Mouse (Mus musculus) Patski (cell line): ENCODE data around the gene Klk6. TPM values are rescaled to one million over a fixed set of nuclear protein-coding genes. Genes with fewer than 3 reads are reported as not detected.

Experiments
- ATAC-seq: fragments of 100-300 bp; one replicate; pipeline ENCODE4 v1.8.0; 2021
- CTCF ChIA-PET: fragments of 350-600 bp; sonication (Branson Sonifier 250); formaldehyde crosslinking; loops from one replicate; lab custom pipeline; 2022; ENCODE audit warnings: inconsistent platforms; lab: Charles Lee
- POLR2A ChIA-PET: fragments of 350-600 bp; sonication (Branson Sonifier 250); formaldehyde crosslinking; loops from one replicate; lab custom pipeline; 2022; ENCODE audit warnings: antibody characterized with exemption, inconsistent platforms; lab: Charles Lee
- DNase-seq: peaks from one replicate; pipeline ENCODE4 v3.0.0-alpha.2; 2011; ENCODE audit warnings: low read depth, low spot score
- H3K27me3 ChIP-seq: fragments of 371-371 bp; one replicate; pipeline ENCODE4 v1.5.1; 2021
- CTCF ChIP-seq: fragments of 100-300 bp; IDR thresholded peaks from one replicate; pipeline ENCODE4 v1.5.1; 2021
- in situ Hi-C: fragments of 300-500 bp; cut with MboI; formaldehyde crosslinking; loops from 3 replicates; pipeline ENCODE4 v1.11.1; 2018; ENCODE audit warnings: low pct_unique_long_range_greater_than_20kb, mixed read lengths
- polyA plus RNA-seq: library from polyadenylated mRNA; unstranded; gene quantifications from one replicate; pipeline ENCODE4 v1.2.3, GENCODE M21; 2021

Gene Klk6
- polyA plus RNA-seq, 1 experiment from 2014 or later: not detected

- ChIA-PET POLR2A (no interaction called here), CTCF (no interaction called here)
- DNase-seq: no peak
- no peak for ATAC-seq
- no peak for TF ChIP-seq CTCF
- in situ Hi-C loops: no loop called here
- H3K27me3 ChIP-seq: no peaks in the 10 kb centered on the region
These were observed 39.0 kb upstream of the Klk6 start for GRCm38 (mm10) chr7:43785286-43785685.

GRCm38 (mm10) chr7:43788096-43788495, 36.2 kb upstream of the Klk6 start:
- no peak for ATAC-seq
- ChIA-PET POLR2A (no interaction called here), CTCF (no interaction called here)
- TF ChIP-seq CTCF: no peak
- H3K27me3 ChIP-seq: no peaks in the 10 kb centered on the region
- DNase-seq: no peak
- in situ Hi-C loops: no loop called here

DNA sequence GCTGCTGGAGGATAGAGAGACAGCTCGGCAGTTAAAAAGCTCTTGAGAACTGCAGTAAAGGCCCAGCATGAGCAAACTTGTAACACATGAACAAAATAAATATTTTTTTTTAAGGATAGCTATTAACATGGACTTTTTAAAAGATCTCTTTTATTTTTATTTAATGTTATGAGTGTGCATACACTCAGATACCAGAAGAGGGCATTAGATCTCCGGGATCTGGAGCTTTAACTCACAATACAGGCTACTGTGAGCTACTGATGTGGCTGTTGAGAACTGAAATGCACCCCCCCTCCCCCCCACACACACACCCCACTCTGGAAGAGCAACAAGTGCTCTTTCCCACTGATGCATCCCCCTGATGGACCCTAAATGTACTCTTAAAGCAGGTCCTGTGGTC, 35.0 kb upstream of the Klk6 start:
- in situ Hi-C loops: no loop called here
- no peaks in the 10 kb centered on the region for H3K27me3 ChIP-seq
- ATAC-seq: no peak
- POLR2A ChIA-PET: no interaction called here
- CTCF ChIA-PET: interaction anchor here (1.3 to 1.4 kb wide), 2 partner anchors 24 to 109 kb away, joined by 3 read pairs; no protein-coding TSS in a partner anchor
- no peak for DNase-seq
- TF ChIP-seq CTCF: no peak

- TF ChIP-seq CTCF: no peak
- CTCF ChIA-PET: no interaction called here
- POLR2A ChIA-PET: no interaction called here
- DNase-seq (no peak), ATAC-seq (no peak)
- in situ Hi-C loops: no loop called here
- peaks cover 3% of the 10 kb centered on the region for H3K27me3 ChIP-seq
These were observed 32.7 kb upstream of the Klk6 start, which contains the start of gene Klk9 for GRCm38 (mm10) chr7:43791591-43791990. TSS of gene Klk9 (plus strand) at chr7:43791891.

- in situ Hi-C loops: no loop called here
- H3K27me3 ChIP-seq: peaks cover 3% of the 10 kb centered on the region
- ChIA-PET POLR2A (no interaction called here), CTCF (no interaction called here)
- no peak for TF ChIP-seq CTCF
- DNase-seq (no peak), ATAC-seq (no peak)
These were observed 27.9 kb upstream of the Klk6 start for GRCm38 (mm10) chr7:43796355-43796754.

DNA sequence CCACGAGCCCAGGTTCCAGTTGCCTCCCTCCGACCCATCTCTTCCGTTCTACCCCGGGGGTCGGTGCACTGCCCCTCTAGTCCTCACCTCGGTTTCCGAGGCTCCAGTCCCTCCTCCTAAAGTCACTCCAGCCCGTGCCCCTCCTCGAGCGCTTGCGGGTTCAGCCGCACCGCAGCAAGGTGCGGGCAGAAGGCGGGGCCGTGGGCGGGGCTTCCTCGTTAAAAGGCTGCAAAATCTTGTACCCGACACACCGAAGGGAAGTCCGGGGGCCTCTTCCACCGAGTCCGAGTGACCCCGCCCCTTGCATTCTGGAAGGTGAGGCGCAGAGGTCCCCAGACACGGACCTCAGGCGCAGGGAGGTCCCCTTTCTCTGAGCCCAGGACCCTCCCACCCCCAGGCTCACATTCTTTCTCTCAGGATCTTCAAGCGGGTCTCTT, 26.9 kb upstream of the Klk6 start, which contains the start of gene Klk8:
Gene Klk8, plus strand, starts transcription at position 245 of the 437 bp plus-strand sequence.
- ATAC-seq (no peak), DNase-seq (no peak)
- TF ChIP-seq CTCF: no peak
- peaks cover 3% of the 10 kb centered on the region for H3K27me3 ChIP-seq
- POLR2A ChIA-PET: no interaction called here
- CTCF ChIA-PET: no interaction called here
- in situ Hi-C loops: no loop called here

DNA sequence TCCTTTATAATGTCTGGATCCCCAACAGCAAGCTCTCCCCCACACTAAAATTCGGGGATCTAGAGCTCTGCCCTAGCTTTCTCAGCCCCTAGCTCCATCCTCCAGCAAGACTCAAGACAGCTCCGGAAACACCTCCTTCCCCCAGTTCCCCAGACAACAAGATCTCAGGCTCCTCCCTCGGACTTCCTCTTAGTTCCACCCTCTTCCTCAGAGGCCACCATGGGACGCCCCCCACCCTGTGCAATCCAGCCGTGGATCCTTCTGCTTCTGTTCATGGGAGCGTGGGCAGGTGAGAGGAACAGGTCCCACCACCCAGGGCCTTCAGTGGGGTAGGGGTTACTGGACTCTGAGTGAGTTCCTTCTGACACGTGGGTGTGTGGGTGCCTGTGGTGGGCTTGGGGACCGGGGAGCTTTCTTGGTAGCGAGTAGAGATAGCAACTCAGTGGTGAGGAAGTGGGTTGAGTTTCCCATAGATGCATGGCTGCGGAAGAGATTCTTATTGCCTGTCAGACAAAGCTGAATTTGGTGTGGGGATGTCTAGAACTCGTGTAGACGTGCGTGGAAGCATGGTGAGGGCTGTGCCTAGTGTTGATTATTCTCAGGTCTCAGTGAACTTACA, 26.3 kb upstream of the Klk6 start:
- ChIA-PET CTCF (no interaction called here), POLR2A (no interaction called here)
- DNase-seq: no peak

GRCm38 (mm10) chr7:43799876-43800275, 24.4 kb upstream of the Klk6 start:
- ATAC-seq (no peak), DNase-seq (no peak)
- in situ Hi-C loops: no loop called here
- no peak for TF ChIP-seq CTCF
- CTCF ChIA-PET: no interaction called here
- POLR2A ChIA-PET: no interaction called here
- peaks cover 3% of the 10 kb centered on the region for H3K27me3 ChIP-seq

More for the DNA sequence above, 26.3 kb upstream of the Klk6 start:
- in situ Hi-C loops: no loop called here
- no peak for TF ChIP-seq CTCF
- ATAC-seq: no peak
- H3K27me3 ChIP-seq: peaks cover 3% of the 10 kb centered on the region

DNA sequence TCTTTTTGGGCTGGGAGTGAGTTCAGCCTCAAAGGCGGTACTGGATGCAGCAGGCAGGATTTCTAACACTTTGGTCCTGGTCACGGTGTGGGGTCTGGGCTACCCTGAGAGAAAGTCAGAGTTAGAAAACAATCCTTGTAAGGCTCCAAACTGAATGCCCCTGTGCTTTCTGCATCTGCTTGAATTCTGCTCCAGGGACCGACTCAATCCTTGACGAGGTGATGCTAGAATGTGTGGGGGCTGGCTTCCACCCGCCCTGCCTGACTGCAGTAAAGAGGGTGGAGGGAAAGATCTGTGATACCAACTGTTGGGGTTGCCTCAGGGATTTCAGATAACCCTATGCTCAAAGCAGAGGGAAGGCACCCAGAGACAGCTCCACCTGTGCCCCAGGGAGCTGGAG, 13.3 kb upstream of the Klk6 start, which contains the start of gene Klk7:
Gene Klk7, plus strand, starts transcription at position 301 of the 400 bp plus-strand sequence.
- DNase-seq (no peak), ATAC-seq (no peak)
- CTCF ChIA-PET: no interaction called here
- no peaks in the 10 kb centered on the region for H3K27me3 ChIP-seq
- TF ChIP-seq CTCF: no peak
- POLR2A ChIA-PET: no interaction called here
- in situ Hi-C loops: no loop called here

- in situ Hi-C loops: no loop called here
- ChIA-PET CTCF (no interaction called here), POLR2A (no interaction called here)
- ATAC-seq (no peak), DNase-seq (no peak)
- TF ChIP-seq CTCF: no peak
- no peaks in the 10 kb centered on the region for H3K27me3 ChIP-seq
These were observed 9.1 kb upstream of the Klk6 start for GRCm38 (mm10) chr7:43815211-43815610.

DNA sequence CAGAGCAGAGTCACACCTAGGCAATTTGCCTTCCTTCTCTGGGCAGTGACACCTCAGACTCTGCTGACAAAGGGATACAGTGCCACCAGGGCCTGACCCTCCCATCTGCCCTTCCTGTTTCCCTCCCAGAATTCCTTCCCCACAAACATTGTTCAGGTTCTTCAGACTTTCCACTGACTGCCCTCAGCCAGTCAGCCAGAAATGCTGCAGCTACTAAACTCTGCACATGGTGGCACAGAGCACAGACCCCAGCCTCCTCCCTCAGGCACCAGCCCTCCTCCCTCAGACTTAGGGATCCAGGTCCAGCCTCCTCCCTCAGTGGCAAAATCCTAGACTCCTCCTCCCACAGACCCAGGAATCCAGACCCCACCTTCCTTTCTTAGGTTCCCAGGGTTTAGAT, 7.6 kb upstream of the Klk6 start:
- ATAC-seq (no peak), DNase-seq (no peak)
- in situ Hi-C loops: no loop called here
- H3K27me3 ChIP-seq: no peaks in the 10 kb centered on the region
- ChIA-PET CTCF (no interaction called here), POLR2A (no interaction called here)
- no peak for TF ChIP-seq CTCF
